Mouse (Mus musculus): ENCODE results near the gene Ubox5. TPM values are rescaled to one million over a fixed set of nuclear protein-coding genes. Genes with fewer than 3 reads are reported as not detected.
"Not testable (repeated sequence)": the region's sequence is repeated elsewhere in the genome, so short reads cannot be mapped to it uniquely, and the experiment has no call there.

Gene Ubox5
- polyA plus RNA-seq, 1 experiment from 2014 or later, result 9.6 TPM

DNA sequence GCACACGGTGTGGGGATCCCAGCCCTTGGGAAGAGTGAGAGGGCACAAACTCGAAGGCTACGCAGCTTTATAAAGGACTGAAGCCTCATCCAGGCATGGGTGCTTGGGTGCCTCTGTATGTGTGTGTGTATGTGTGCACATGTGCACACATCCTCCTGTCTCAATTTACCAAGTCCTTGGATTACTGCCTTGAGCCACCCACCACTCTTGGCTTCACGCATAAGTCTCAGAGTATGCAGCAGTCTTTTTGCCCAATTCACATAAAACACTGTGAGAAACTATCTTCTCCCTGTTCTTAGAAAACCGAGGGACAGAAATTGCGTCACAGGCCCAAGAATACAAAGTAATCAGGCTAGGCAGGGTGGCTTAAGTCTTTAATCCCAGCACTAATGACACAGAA is 43.8 kb downstream of the Ubox5 start:
- ATAC-seq (ENCODE audit: insufficient read depth, low FRiP score), result no peak
- Histone ChIP-seq H3K36me3 (ENCODE audit: control insufficient read depth, insufficient read depth, low read length) (no peaks in the 10 kb centered on the region), H3K4me3 (replicated peaks; ENCODE audit: low read length) (no peak overlapping the region), H3K4me1 (ENCODE audit: control insufficient read depth, insufficient read depth, low read length) (no peaks in the 10 kb centered on the region), H3K9ac (ENCODE audit: low read length) (no peak overlapping the region), H3K9me3 (replicated peaks; ENCODE audit: control insufficient read depth, low read length) (no peaks in the 10 kb centered on the region), H3K27ac (ENCODE audit: low read length) (no peak overlapping the region), H3K27me3 (ENCODE audit: control insufficient read depth, insufficient read depth, low read length) (peaks cover 15% of the 10 kb centered on the region), H3K4me2 (ENCODE audit: low read depth, low read length) (no peak overlapping the region)
- 82% methylated on average over 6 of the region's 6 CpGs for WGBS

DNA sequence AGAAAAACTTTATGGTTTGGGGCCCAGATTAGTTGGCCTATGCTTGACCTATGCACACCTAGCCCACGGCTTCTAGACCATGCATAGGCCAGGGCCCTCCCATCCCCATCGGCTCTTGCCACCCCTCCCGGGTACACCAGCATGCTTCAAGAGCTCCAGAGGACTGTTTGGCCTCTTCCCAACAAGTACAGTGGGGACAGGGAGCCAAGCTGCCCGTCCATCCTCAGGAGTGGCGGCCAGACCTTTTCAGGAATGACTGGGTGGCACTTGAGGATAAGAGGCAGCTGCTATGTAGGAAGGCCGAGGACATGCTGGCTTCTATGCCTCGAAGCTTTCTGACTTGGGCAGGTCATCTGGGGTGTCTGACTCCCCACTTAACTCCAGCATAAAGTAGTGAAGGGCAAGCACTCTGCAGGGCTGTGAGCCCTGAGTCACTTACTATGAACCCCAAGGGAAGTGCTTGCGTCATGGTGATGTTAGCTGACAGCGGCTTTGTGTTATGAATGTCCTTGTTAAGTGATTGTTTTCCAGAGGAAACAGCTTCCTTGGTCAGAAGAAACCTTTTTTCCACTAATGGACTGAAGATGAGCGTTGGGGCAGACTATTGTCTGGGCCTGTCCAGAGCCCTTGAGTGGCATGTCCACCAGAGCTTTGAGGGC is 45.8 kb downstream of the Ubox5 start:
- peaks cover 4% of the 10 kb centered on the region for H3K4me1 ChIP-seq (ENCODE audit: control insufficient read depth, insufficient read depth, low read length)
- peaks cover 33% of the 10 kb centered on the region for H3K27me3 ChIP-seq (ENCODE audit: control insufficient read depth, insufficient read depth, low read length)
- WGBS, result 76% methylated on average over 10 of the region's 10 CpGs
- H3K27ac ChIP-seq (ENCODE audit: low read length), result no peak overlapping the region
- no peaks in the 10 kb centered on the region for H3K36me3 ChIP-seq (ENCODE audit: control insufficient read depth, insufficient read depth, low read length)
- H3K4me2 ChIP-seq (ENCODE audit: low read depth, low read length), result no peak overlapping the region
- no peak overlapping the region for H3K9ac ChIP-seq (ENCODE audit: low read length)
- no peaks in the 10 kb centered on the region for H3K9me3 ChIP-seq (replicated peaks; ENCODE audit: control insufficient read depth, low read length)
- no peak for ATAC-seq (ENCODE audit: insufficient read depth, low FRiP score)
- no peak overlapping the region for H3K4me3 ChIP-seq (replicated peaks; ENCODE audit: low read length)

DNA sequence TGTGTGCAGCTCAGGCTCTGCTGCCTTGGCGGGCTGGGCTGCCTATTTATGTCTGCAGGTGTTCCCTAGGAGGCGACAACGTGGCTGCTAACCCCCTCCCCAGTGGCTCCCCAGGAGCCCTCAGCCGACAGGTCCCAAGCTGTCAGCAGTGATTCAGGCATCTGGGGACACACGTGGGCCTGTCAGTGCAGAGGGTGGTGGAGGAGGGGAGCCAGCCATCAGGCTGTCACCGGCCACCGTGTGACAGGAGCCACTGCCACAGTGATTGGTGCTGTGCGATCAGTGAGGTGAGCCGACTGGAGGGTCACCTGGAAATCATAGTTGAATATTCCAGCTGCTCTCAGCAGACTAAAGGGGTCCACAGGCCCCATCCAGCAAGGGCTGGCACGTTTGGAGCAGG is 47.3 kb downstream of the Ubox5 start, which contains the start of gene Avp:
Gene Avp, minus strand, starts transcription at position 3 of the 400 bp plus-strand sequence.
- Histone ChIP-seq H3K4me3 (replicated peaks; ENCODE audit: low read length) (no peak within 1 kb of the TSS), H3K36me3 (ENCODE audit: control insufficient read depth, insufficient read depth, low read length) (no peaks in the 10 kb centered on the region), H3K27me3 (ENCODE audit: control insufficient read depth, insufficient read depth, low read length) (peaks cover 46% of the 10 kb centered on the region), H3K27ac (ENCODE audit: low read length) (no peak within 1 kb of the TSS), H3K4me2 (ENCODE audit: low read depth, low read length) (no peak within 1 kb of the TSS), H3K4me1 (ENCODE audit: control insufficient read depth, insufficient read depth, low read length) (peaks cover 4% of the 10 kb centered on the region), H3K9ac (ENCODE audit: low read length) (no peak within 1 kb of the TSS), H3K9me3 (replicated peaks; ENCODE audit: control insufficient read depth, low read length) (no peaks in the 10 kb centered on the region)
- no peak for ATAC-seq (ENCODE audit: insufficient read depth, low FRiP score)
- 34% methylated on average over 10 of the region's 10 CpGs for WGBS

- H3K36me3 ChIP-seq (ENCODE audit: control insufficient read depth, insufficient read depth, low read length), result no peaks in the 10 kb centered on the region
- H3K9me3 ChIP-seq (replicated peaks; ENCODE audit: control insufficient read depth, low read length), result no peaks in the 10 kb centered on the region
- peaks cover 56% of the 10 kb centered on the region for H3K27me3 ChIP-seq (ENCODE audit: control insufficient read depth, insufficient read depth, low read length)
- H3K27ac ChIP-seq (ENCODE audit: low read length), result no peak overlapping the region
- H3K9ac ChIP-seq (ENCODE audit: low read length), result no peak overlapping the region
- ATAC-seq (ENCODE audit: insufficient read depth, low FRiP score), result no peak
- H3K4me3 ChIP-seq (replicated peaks; ENCODE audit: low read length), result peak overlapping the region; percentile 43
- H3K4me1 ChIP-seq (ENCODE audit: control insufficient read depth, insufficient read depth, low read length), result peaks cover 9% of the 10 kb centered on the region
- WGBS, result 5% methylated on average over 16 of the region's 16 CpGs
- H3K4me2 ChIP-seq (ENCODE audit: low read depth, low read length), result peak overlapping the region; percentile 60
These were observed 48.6 kb downstream of the Ubox5 start for GRCm38 (mm10) chr2:130581201-130581600.

GRCm38 (mm10) chr2:130579791-130580190 is 50.0 kb downstream of the Ubox5 start:
- H3K27ac ChIP-seq (ENCODE audit: low read length), result no peak overlapping the region
- ATAC-seq (ENCODE audit: insufficient read depth, low FRiP score), result no peak
- H3K9ac ChIP-seq (ENCODE audit: low read length), result no peak overlapping the region
- H3K4me1 ChIP-seq (ENCODE audit: control insufficient read depth, insufficient read depth, low read length), result peaks cover 9% of the 10 kb centered on the region
- peaks cover 70% of the 10 kb centered on the region for H3K27me3 ChIP-seq (ENCODE audit: control insufficient read depth, insufficient read depth, low read length)
- no peaks in the 10 kb centered on the region for H3K36me3 ChIP-seq (ENCODE audit: control insufficient read depth, insufficient read depth, low read length)
- peak overlapping the region; percentile 43; the same call in 1 of the 2 replicates for H3K4me3 ChIP-seq (replicated peaks; ENCODE audit: low read length)
- H3K9me3 ChIP-seq (replicated peaks; ENCODE audit: control insufficient read depth, low read length), result no peaks in the 10 kb centered on the region
- H3K4me2 ChIP-seq (ENCODE audit: low read depth, low read length), result no peak overlapping the region
- 10% methylated on average over 8 of the region's 8 CpGs for WGBS

DNA sequence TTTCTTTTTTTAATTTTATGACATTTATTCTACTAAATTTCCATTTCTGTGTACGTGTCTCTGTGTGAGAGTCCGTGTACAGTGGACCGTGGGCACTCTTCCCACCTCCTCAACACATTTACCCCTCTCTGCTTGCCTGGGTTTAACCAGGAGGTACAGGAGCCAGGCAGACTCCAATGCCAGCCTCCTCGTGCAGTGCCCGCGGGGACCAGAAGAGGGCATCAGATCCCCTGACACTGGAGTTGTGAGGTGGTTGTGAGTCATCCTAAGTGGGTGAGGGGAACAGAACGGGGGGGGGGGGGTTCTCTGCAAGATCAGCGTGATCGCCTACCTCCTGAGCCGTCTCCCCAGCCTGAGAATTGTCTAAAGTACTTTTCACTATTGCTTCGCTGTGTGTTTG is 51.7 kb downstream of the Ubox5 start:
- no peak for ATAC-seq (ENCODE audit: insufficient read depth, low FRiP score)
- Histone ChIP-seq H3K4me3 (replicated peaks; ENCODE audit: low read length) (no peak overlapping the region), H3K27ac (ENCODE audit: low read length) (no peak overlapping the region), H3K27me3 (ENCODE audit: control insufficient read depth, insufficient read depth, low read length) (peaks cover 70% of the 10 kb centered on the region), H3K4me1 (ENCODE audit: control insufficient read depth, insufficient read depth, low read length) (peaks cover 9% of the 10 kb centered on the region), H3K36me3 (ENCODE audit: control insufficient read depth, insufficient read depth, low read length) (no peaks in the 10 kb centered on the region), H3K9me3 (replicated peaks; ENCODE audit: control insufficient read depth, low read length) (no peaks in the 10 kb centered on the region), H3K4me2 (ENCODE audit: low read depth, low read length) (no peak overlapping the region), H3K9ac (ENCODE audit: low read length) (no peak overlapping the region)
- WGBS, result 12% methylated on average over 11 of the region's 11 CpGs

DNA sequence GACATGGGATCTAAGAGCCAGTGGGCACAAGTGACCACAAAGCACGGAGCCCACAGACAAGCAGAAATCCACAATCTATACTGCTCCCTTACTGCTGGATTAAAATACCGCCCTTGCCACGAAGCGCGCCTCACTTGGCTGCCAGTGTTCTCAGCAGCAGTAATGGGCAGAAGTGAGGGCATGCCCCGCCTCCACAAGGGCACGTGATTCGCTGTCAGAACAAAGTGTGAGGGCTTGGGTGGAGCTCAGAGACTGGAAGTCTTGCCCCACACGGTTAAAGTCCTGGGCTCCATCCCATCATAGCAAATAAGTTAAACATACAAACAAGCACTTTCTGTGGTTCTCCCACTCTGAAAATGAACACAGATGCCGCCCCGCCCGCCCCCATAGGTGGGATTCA is 52.2 kb downstream of the Ubox5 start:
- Histone ChIP-seq H3K4me3 (replicated peaks; ENCODE audit: low read length) (no peak overlapping the region), H3K9me3 (replicated peaks; ENCODE audit: control insufficient read depth, low read length) (no peaks in the 10 kb centered on the region), H3K27me3 (ENCODE audit: control insufficient read depth, insufficient read depth, low read length) (peaks cover 70% of the 10 kb centered on the region), H3K36me3 (ENCODE audit: control insufficient read depth, insufficient read depth, low read length) (no peaks in the 10 kb centered on the region), H3K9ac (ENCODE audit: low read length) (no peak overlapping the region), H3K4me2 (ENCODE audit: low read depth, low read length) (0 out of 2 replicates have a peak overlapping the region, but pooled peaks have one; percentile 23), H3K4me1 (ENCODE audit: control insufficient read depth, insufficient read depth, low read length) (peaks cover 9% of the 10 kb centered on the region), H3K27ac (ENCODE audit: low read length) (no peak overlapping the region)
- WGBS, result 4% methylated on average over 12 of the region's 12 CpGs
- peak; percentile 26; the same call in 1 of the 2 replicates for ATAC-seq (ENCODE audit: insufficient read depth, low FRiP score)

- 7% methylated on average over 9 of the region's 9 CpGs for WGBS
- H3K4me3 ChIP-seq (replicated peaks; ENCODE audit: low read length), result peak overlapping the region; percentile 30
- no peak for ATAC-seq (ENCODE audit: insufficient read depth, low FRiP score)
- no peak overlapping the region for H3K9ac ChIP-seq (ENCODE audit: low read length)
- no peaks in the 10 kb centered on the region for H3K9me3 ChIP-seq (replicated peaks; ENCODE audit: control insufficient read depth, low read length)
- no peaks in the 10 kb centered on the region for H3K36me3 ChIP-seq (ENCODE audit: control insufficient read depth, insufficient read depth, low read length)
- H3K4me2 ChIP-seq (ENCODE audit: low read depth, low read length), result peak overlapping the region; percentile 50
- H3K27ac ChIP-seq (ENCODE audit: low read length), result no peak overlapping the region
- peaks cover 9% of the 10 kb centered on the region for H3K4me1 ChIP-seq (ENCODE audit: control insufficient read depth, insufficient read depth, low read length)
- H3K27me3 ChIP-seq (ENCODE audit: control insufficient read depth, insufficient read depth, low read length), result peaks cover 64% of the 10 kb centered on the region
These were observed 52.8 kb downstream of the Ubox5 start for GRCm38 (mm10) chr2:130577021-130577420.

- not testable (repeated sequence) for H3K9me3 ChIP-seq (replicated peaks; ENCODE audit: control insufficient read depth, low read length); ATAC-seq (ENCODE audit: insufficient read depth, low FRiP score); H3K36me3 ChIP-seq (ENCODE audit: control insufficient read depth, insufficient read depth, low read length); H3K4me1 ChIP-seq (ENCODE audit: control insufficient read depth, insufficient read depth, low read length); H3K27ac ChIP-seq (ENCODE audit: low read length)
- Histone ChIP-seq H3K4me3 (replicated peaks; ENCODE audit: low read length) (peak overlapping the region; percentile 30), H3K27me3 (ENCODE audit: control insufficient read depth, insufficient read depth, low read length) (peaks cover 59% of the 10 kb centered on the region), H3K4me2 (ENCODE audit: low read depth, low read length) (peak overlapping the region; percentile 50), H3K9ac (ENCODE audit: low read length) (peak overlapping the region; percentile 50; the same call in 1 of the 2 replicates)
- 2% methylated on average over 28 of the region's 32 CpGs for WGBS
These were observed 53.3 kb downstream of the Ubox5 start for GRCm38 (mm10) chr2:130576564-130576963.
